ENCODE assay signal across 8 mouse cellular contexts in genomic region chr9:59723791-59724442, GRCm38 (mm10). TPM values are rescaled to one million over a fixed set of nuclear protein-coding genes. Genes with fewer than 3 reads are reported as not detected.
DNase-seq lines count a peak whose midpoint lies in the region; ATAC-seq and TF ChIP-seq lines count a peak whose summit lies in the region.

No protein-coding gene starts in this region.

- no peak for TF ChIP-seq POLR2A in brain, embryonic 14.5 days (IDR thresholded peaks at IDR 0.05; ENCODE audit: borderline replicate concordance, extremely low read depth, insufficient read depth, insufficient read length, poor library complexity, severe bottlenecking)

- intact Hi-C loops in left cerebral cortex, postnatal 36 days (cut with DNase I): loop anchor here (5.0 to 10.0 kb wide), 2 partner anchors 243 to 511 kb away; no protein-coding TSS in a partner anchor

- peak overlapping the region; percentile 87 for H3K27ac ChIP-seq in kidney, embryonic 14.5 days (ENCODE audit: low read depth, low read length)

- WGBS in kidney, embryonic 14.5 days: 31% methylated on average over 8 of the region's 8 CpGs

- H3K9ac ChIP-seq in kidney, embryonic 14.5 days (ENCODE audit: low read depth, low read length): no peak overlapping the region

- H3K4me2 ChIP-seq in kidney, embryonic 14.5 days (replicated peaks; ENCODE audit: low read depth, low read length): peak overlapping the region; percentile 35

- ATAC-seq in kidney, embryonic 14.5 days (ENCODE audit: low FRiP score, low TSS enrichment): peak; percentile 87
- ATAC-seq in erythroblast, adult 5-6 weeks (replicated peaks; ENCODE audit: low FRiP score, poor library complexity, severe bottlenecking): no peak

- TF ChIP-seq CTCF in brain, embryonic 14.5 days (IDR thresholded peaks at IDR 0.05; ENCODE audit: borderline replicate concordance, extremely low read depth, insufficient read depth, insufficient read length): no peak

- no peaks in the 10 kb centered on the region for H3K9me3 ChIP-seq in kidney, embryonic 14.5 days (ENCODE audit: control insufficient read depth, low read length)

- no peaks in the 10 kb centered on the region for H3K36me3 ChIP-seq in kidney, embryonic 14.5 days (ENCODE audit: control insufficient read depth, insufficient read depth, low read length)

- DNase-seq in Muller cell, postnatal 12 days (ENCODE audit: inconsistent ontology term): peak; percentile 76
- DNase-seq in brain, embryonic 14.5 days (ENCODE audit: low read depth): peak; percentile 81
- peak; percentile 17 to 32 for DNase-seq in frontal cortex, postnatal 25 days (ENCODE audit: low spot score in 2 of 2)
- DNase-seq in left cerebral cortex, postnatal 36 days (ENCODE audit: low spot score in 2 of 2): peak; percentile 38 to 45
- peak; percentile 48 for DNase-seq in right cerebral cortex, postnatal 14 days
- DNase-seq in B cell, adult 2 months: no peak

- peaks cover 15% of the 10 kb centered on the region for H3K4me1 ChIP-seq in kidney, embryonic 14.5 days (ENCODE audit: control insufficient read depth, insufficient read depth, low read length)

- H3K4me3 ChIP-seq in kidney, embryonic 14.5 days (ENCODE audit: low read length): no peak overlapping the region

- no peaks in the 10 kb centered on the region for H3K27me3 ChIP-seq in kidney, embryonic 14.5 days (ENCODE audit: control insufficient read depth, insufficient read depth, low read length)

RNA-seq across cellular contexts. Expression of gene Senp8, which starts 26.6 kb away (rescaled TPM):
- polyA plus RNA-seq in brain, embryonic 14.5 days (2012; rRNA removed): 7.5 and 8.7 TPM in 2 replicates
- 12.6 and 13.9 TPM in 2 replicates for polyA plus RNA-seq in kidney, embryonic 14.5 days (2014; fragmentation: Nextera tagmentation; extraction: Ambion mirVana)
- 1 to 10 TPM; 7.6 to 9.0 TPM for total RNA-seq in left cerebral cortex, postnatal 36 days (2021)
- 0.96 and 6.1 TPM in 2 replicates for total RNA-seq in erythroblast, adult 5-6 weeks (2015; ENCODE audit: low replicate concordance)
- 0.26 and 1.3 TPM in 2 replicates for total RNA-seq in erythroblast, adult 5-6 weeks (2017; ENCODE audit: low replicate concordance)

RNA-seq across cellular contexts. Expression of gene Myo9a, which starts 26.8 kb away (rescaled TPM):
- 18.7 and 26.6 TPM in 2 replicates for polyA plus RNA-seq in brain, embryonic 14.5 days (2012; rRNA removed)
- polyA plus RNA-seq in kidney, embryonic 14.5 days (2014; fragmentation: Nextera tagmentation; extraction: Ambion mirVana): 16.4 and 20.4 TPM in 2 replicates
- 10 to 100 TPM; 65.6 to 95.9 TPM for total RNA-seq in left cerebral cortex, postnatal 36 days (2021)
- total RNA-seq in erythroblast, adult 5-6 weeks (2015; ENCODE audit: low replicate concordance): 9.0 and 21.5 TPM in 2 replicates
- total RNA-seq in erythroblast, adult 5-6 weeks (2017; ENCODE audit: low replicate concordance): 8.2 and 13.4 TPM in 2 replicates

RNA-seq across cellular contexts. Expression of gene Gramd2, which starts 44.0 kb away (rescaled TPM):
- 7.6 and 8.8 TPM in 2 replicates for polyA plus RNA-seq in brain, embryonic 14.5 days (2012; rRNA removed)
- 0.66 TPM in 2 replicates for polyA plus RNA-seq in kidney, embryonic 14.5 days (2014; fragmentation: Nextera tagmentation; extraction: Ambion mirVana)
- total RNA-seq in left cerebral cortex, postnatal 36 days (2021): 10 to 100 TPM; 10.4 to 10.8 TPM
- 1.3 TPM in 1 of 2 replicates, not detected in the other for total RNA-seq in erythroblast, adult 5-6 weeks (2015; ENCODE audit: low replicate concordance)
- total RNA-seq in erythroblast, adult 5-6 weeks (2017; ENCODE audit: low replicate concordance): not detected in 2 replicates

Comparison
In these comparisons a context has a peak if more than half of its experiments do, and no peak if none do; other contexts are left out.
1. DNase-seq: peak in Muller cell, postnatal 12 days (single experiment), brain, embryonic 14.5 days (single experiment), frontal cortex, postnatal 25 days (2 of 2), left cerebral cortex, postnatal 36 days (2 of 2) and right cerebral cortex, postnatal 14 days (single experiment); none in B cell, adult 2 months (0 of 2).
2. RNA of gene Gramd2, which starts 44.0 kb away (total RNA-seq): 10.4 to 10.8 TPM in left cerebral cortex, postnatal 36 days; 1.3 TPM in erythroblast, adult 5-6 weeks; every median in the first group is over 4 times any median in the second.